Mouse (Mus musculus) hindbrain, embryonic 10.5 days (tissue): ENCODE results near the gene Rxra. TPM values are rescaled to one million over a fixed set of nuclear protein-coding genes. Genes with fewer than 3 reads are reported as not detected.
A peak's percentile ranks its signal among the peaks of the same experiment; 100 is the strongest.

Source experiments
- DNase-seq: peaks from one replicate; pipeline ENCODE4 v3.0.0-alpha.2; 2017; ENCODE audit warnings: low spot score
- H3K27ac ChIP-seq: fragments of 300-500 bp; sonication (generic); 2 replicates; pipeline ENCODE4 v1.5.1; 2016; ENCODE audit warnings: mild to moderate bottlenecking, moderate library complexity
- H3K27me3 ChIP-seq: fragments of 300-500 bp; sonication (generic); 2 replicates; pipeline ENCODE4 v1.6.1; 2016; ENCODE audit warnings: mild to moderate bottlenecking; ENCODE audit not compliant: poor library complexity, insufficient read depth, severe bottlenecking
- H3K36me3 ChIP-seq: fragments of 300-500 bp; sonication (generic); 2 replicates; pipeline ENCODE4 v1.6.1; 2016; ENCODE audit warnings: mild to moderate bottlenecking, moderate library complexity
- H3K4me1 ChIP-seq: fragments of 300-500 bp; sonication (generic); replicated peaks from 2 replicates; pipeline ENCODE4 v1.6.1; 2016; ENCODE audit warnings: mild to moderate bottlenecking
- H3K4me3 ChIP-seq: fragments of 300-500 bp; sonication (generic); 2 replicates; pipeline ENCODE4 v1.5.1; 2016; ENCODE audit warnings: mild to moderate bottlenecking, moderate library complexity
- H3K9me3 ChIP-seq: fragments of 300-500 bp; sonication (generic); 2 replicates; pipeline ENCODE4 v1.6.1; 2016; ENCODE audit warnings: mild to moderate bottlenecking, moderate library complexity
- WGBS: fragments of 180-500 bp; shearing (Covaris S2); methylation state at CpG from one replicate; pipeline ENCODE4 v1.1.7; 2016; 5-methylcytosine and 5-hydroxymethylcytosine counted together
- polyA plus RNA-seq: library from polyadenylated mRNA; unstranded; fragments of >200 nt; fragmentation: Nextera tagmentation; extraction: Ambion mirVana; gene quantifications from 2 replicates; pipeline ENCODE4 v1.2.1, GENCODE M21; 2016

Rxra gene
- 10.0 and 10.3 TPM in 2 replicates for polyA plus RNA-seq

GRCm38 (mm10) chr2:27676106-27676477, at the start of gene Rxra:
Gene Rxra, plus strand, starts transcription at chr2:27676440.
- Histone ChIP-seq H3K27ac (peak within 1 kb of the TSS; percentile 98), H3K36me3 (no peaks in the 10 kb centered on the region), H3K27me3 (peaks cover 32% of the 10 kb centered on the region), H3K9me3 (no peaks in the 10 kb centered on the region), H3K4me1 (peaks cover 76% of the 10 kb centered on the region), H3K4me3 (peak within 1 kb of the TSS; percentile 93)
- WGBS, result 2% methylated on average over 16 of the region's 16 CpGs
- DNase-seq, result peak; percentile 62

- Histone ChIP-seq H3K27me3 (0 out of 2 replicates have a peak, but pooled peaks cover 6% of the 10 kb centered on the region), H3K36me3 (no peaks in the 10 kb centered on the region), H3K4me1 (peaks cover 11% of the 10 kb centered on the region), H3K4me3 (no peak overlapping the region), H3K9me3 (no peaks in the 10 kb centered on the region), H3K27ac (no peak overlapping the region)
- WGBS, result 51% methylated on average over 1 of the region's 1 CpGs
- no peak for DNase-seq
Measured at GRCm38 (mm10) chr2:27626604-27627003, 49.6 kb upstream of the Rxra start.

GRCm38 (mm10) chr2:27630601-27631285, 45.5 kb upstream of the Rxra start:
- H3K4me1 ChIP-seq, result peaks cover 17% of the 10 kb centered on the region
- DNase-seq, result no peak
- H3K4me3 ChIP-seq, result no peak overlapping the region
- 89% methylated on average over 3 of the region's 3 CpGs for WGBS
- H3K36me3 ChIP-seq, result no peaks in the 10 kb centered on the region
- H3K27me3 ChIP-seq, result no peaks in the 10 kb centered on the region
- no peaks in the 10 kb centered on the region for H3K9me3 ChIP-seq
- H3K27ac ChIP-seq, result no peak overlapping the region

- H3K36me3 ChIP-seq, result no peaks in the 10 kb centered on the region
- no peak for DNase-seq
- 76% methylated on average over 2 of the region's 2 CpGs for WGBS
- H3K27me3 ChIP-seq, result peaks cover 5% of the 10 kb centered on the region
- H3K9me3 ChIP-seq, result no peaks in the 10 kb centered on the region
- peaks cover 24% of the 10 kb centered on the region for H3K4me1 ChIP-seq
- H3K4me3 ChIP-seq, result no peak overlapping the region
- peak overlapping the region; percentile 1; the same call in 1 of the 2 replicates for H3K27ac ChIP-seq
Measured at GRCm38 (mm10) chr2:27633471-27633870, 42.8 kb upstream of the Rxra start.

- Histone ChIP-seq H3K4me1 (peaks cover 24% of the 10 kb centered on the region), H3K36me3 (no peaks in the 10 kb centered on the region), H3K27me3 (peaks cover 7% of the 10 kb centered on the region), H3K9me3 (no peaks in the 10 kb centered on the region), H3K27ac (peak overlapping the region; percentile 4; the same call in 1 of the 2 replicates), H3K4me3 (no peak overlapping the region)
- DNase-seq, result no peak
- 58% methylated on average over 1 of the region's 1 CpGs for WGBS
Measured at GRCm38 (mm10) chr2:27634018-27634417, 42.2 kb upstream of the Rxra start.

GRCm38 (mm10) chr2:27635147-27635738, 41.0 kb upstream of the Rxra start:
- Histone ChIP-seq H3K27ac (no peak overlapping the region), H3K4me3 (no peak overlapping the region), H3K4me1 (peaks cover 24% of the 10 kb centered on the region), H3K27me3 (peaks cover 11% of the 10 kb centered on the region), H3K36me3 (no peaks in the 10 kb centered on the region), H3K9me3 (no peaks in the 10 kb centered on the region)
- no peak for DNase-seq
- 84% methylated on average over 13 of the region's 13 CpGs for WGBS

- DNase-seq, result no peak
- 63% methylated on average over 1 of the region's 1 CpGs for WGBS
- H3K27me3 ChIP-seq, result peaks cover 18% of the 10 kb centered on the region
- no peak overlapping the region for H3K4me3 ChIP-seq
- H3K4me1 ChIP-seq, result peaks cover 34% of the 10 kb centered on the region
- no peaks in the 10 kb centered on the region for H3K9me3 ChIP-seq
- no peak overlapping the region for H3K27ac ChIP-seq
- no peaks in the 10 kb centered on the region for H3K36me3 ChIP-seq
Measured at GRCm38 (mm10) chr2:27636796-27637195, 39.4 kb upstream of the Rxra start.

- H3K27ac ChIP-seq, result no peak overlapping the region
- no peak for DNase-seq
- H3K4me3 ChIP-seq, result no peak overlapping the region
- 90% methylated on average over 8 of the region's 8 CpGs for WGBS
- H3K36me3 ChIP-seq, result no peaks in the 10 kb centered on the region
- peaks cover 24% of the 10 kb centered on the region for H3K27me3 ChIP-seq
- H3K9me3 ChIP-seq, result no peaks in the 10 kb centered on the region
- peaks cover 34% of the 10 kb centered on the region for H3K4me1 ChIP-seq
Measured at GRCm38 (mm10) chr2:27637281-27637896, 38.9 kb upstream of the Rxra start.

- 88% methylated on average over 5 of the region's 5 CpGs for WGBS
- no peaks in the 10 kb centered on the region for H3K9me3 ChIP-seq
- DNase-seq, result no peak
- peaks cover 48% of the 10 kb centered on the region for H3K27me3 ChIP-seq
- H3K36me3 ChIP-seq, result no peaks in the 10 kb centered on the region
- H3K4me1 ChIP-seq, result peaks cover 26% of the 10 kb centered on the region
- no peak overlapping the region for H3K27ac ChIP-seq
- H3K4me3 ChIP-seq, result no peak overlapping the region
Measured at GRCm38 (mm10) chr2:27639631-27640334, 36.5 kb upstream of the Rxra start.

GRCm38 (mm10) chr2:27640900-27641479, 35.2 kb upstream of the Rxra start:
- Histone ChIP-seq H3K4me3 (no peak overlapping the region), H3K9me3 (no peaks in the 10 kb centered on the region), H3K36me3 (no peaks in the 10 kb centered on the region), H3K27ac (peak overlapping the region; percentile 66; the same call in 1 of the 2 replicates), H3K27me3 (peaks cover 56% of the 10 kb centered on the region), H3K4me1 (peaks cover 26% of the 10 kb centered on the region)
- no peak for DNase-seq
- WGBS, result 45% methylated on average over 3 of the region's 3 CpGs

GRCm38 (mm10) chr2:27644547-27645120, 31.6 kb upstream of the Rxra start:
- Histone ChIP-seq H3K4me3 (no peak overlapping the region), H3K36me3 (no peaks in the 10 kb centered on the region), H3K9me3 (peaks cover 6% of the 10 kb centered on the region; the same call in 1 of the 2 replicates), H3K4me1 (peaks cover 27% of the 10 kb centered on the region), H3K27me3 (peaks cover 65% of the 10 kb centered on the region), H3K27ac (peak overlapping the region; percentile 35)
- 36% methylated on average over 5 of the region's 5 CpGs for WGBS
- no peak for DNase-seq

GRCm38 (mm10) chr2:27645471-27645870, 30.8 kb upstream of the Rxra start:
- no peak for DNase-seq
- Histone ChIP-seq H3K4me3 (no peak overlapping the region), H3K36me3 (no peaks in the 10 kb centered on the region), H3K9me3 (peaks cover 6% of the 10 kb centered on the region; the same call in 1 of the 2 replicates), H3K4me1 (peaks cover 36% of the 10 kb centered on the region), H3K27ac (peak overlapping the region; percentile 35; the same call in 1 of the 2 replicates), H3K27me3 (peaks cover 63% of the 10 kb centered on the region)
- WGBS, result 65% methylated on average over 3 of the region's 3 CpGs
